Mouse (Mus musculus): ENCODE data around the gene Olfr801. TPM values are rescaled to one million over a fixed set of nuclear protein-coding genes. Genes with fewer than 3 reads are reported as not detected.
A peak's percentile ranks its signal among the peaks of the same experiment; 100 is the strongest.

Gene Olfr801
- not detected in 2 replicates for polyA plus RNA-seq (2016; fragmentation: Nextera tagmentation; extraction: Ambion mirVana)

GRCm38 (mm10) chr10:129673765-129674164, at the start of gene Olfr801:
Gene Olfr801, minus strand, starts transcription at chr10:129673865.
- Histone ChIP-seq H3K9me3 (no peaks in the 10 kb centered on the region), H3K9ac (no peak within 1 kb of the TSS), H3K36me3 (no peaks in the 10 kb centered on the region), H3K27me3 (no peaks in the 10 kb centered on the region), H3K4me2 (replicated peaks) (no peak within 1 kb of the TSS), H3K27ac (no peak within 1 kb of the TSS), H3K4me1 (no peaks in the 10 kb centered on the region), H3K4me3 (no peak within 1 kb of the TSS)
- WGBS = 71% methylated on average over 1 of the region's 1 CpGs
- no peak for ATAC-seq (ENCODE audit: insufficient number of reproducible peaks, insufficient read depth, low FRiP score, low TSS enrichment)

GRCm38 (mm10) chr10:129702910-129703309, 29.2 kb upstream of the Olfr801 start, which contains the start of gene Olfr804:
Gene Olfr804, plus strand, starts transcription at chr10:129703210.
- Histone ChIP-seq H3K9ac (no peak within 1 kb of the TSS), H3K27me3 (no peaks in the 10 kb centered on the region), H3K4me1 (no peaks in the 10 kb centered on the region), H3K27ac (no peak within 1 kb of the TSS), H3K36me3 (no peaks in the 10 kb centered on the region), H3K9me3 (no peaks in the 10 kb centered on the region), H3K4me2 (replicated peaks) (no peak within 1 kb of the TSS), H3K4me3 (no peak within 1 kb of the TSS)
- ATAC-seq (ENCODE audit: insufficient number of reproducible peaks, insufficient read depth, low FRiP score, low TSS enrichment) = no peak

- no peaks in the 10 kb centered on the region for H3K4me1 ChIP-seq
- no peak within 1 kb of the TSS for H3K9ac ChIP-seq
- H3K36me3 ChIP-seq = no peaks in the 10 kb centered on the region
- H3K9me3 ChIP-seq = no peaks in the 10 kb centered on the region
- H3K27me3 ChIP-seq = no peaks in the 10 kb centered on the region
- H3K4me2 ChIP-seq (replicated peaks) = no peak within 1 kb of the TSS
- no peak within 1 kb of the TSS for H3K27ac ChIP-seq
- no peak within 1 kb of the TSS for H3K4me3 ChIP-seq
- WGBS = 71% methylated on average over 2 of the region's 2 CpGs
- no peak for ATAC-seq (ENCODE audit: insufficient number of reproducible peaks, insufficient read depth, low FRiP score, low TSS enrichment)
Measured at GRCm38 (mm10) chr10:129694186-129694585, 20.5 kb upstream of the Olfr801 start, which contains the start of gene Olfr803. Gene Olfr803, minus strand, starts transcription at chr10:129694286.

- Histone ChIP-seq H3K9me3 (no peaks in the 10 kb centered on the region), H3K36me3 (no peaks in the 10 kb centered on the region), H3K9ac (no peak within 1 kb of the TSS), H3K4me3 (no peak within 1 kb of the TSS), H3K27ac (no peak within 1 kb of the TSS), H3K27me3 (no peaks in the 10 kb centered on the region), H3K4me1 (no peaks in the 10 kb centered on the region), H3K4me2 (replicated peaks) (no peak within 1 kb of the TSS)
- WGBS = 54% methylated on average over 1 of the region's 1 CpGs
- no peak for ATAC-seq (ENCODE audit: insufficient number of reproducible peaks, insufficient read depth, low FRiP score, low TSS enrichment)
Measured at GRCm38 (mm10) chr10:129688069-129688468, 14.4 kb upstream of the Olfr801 start, which contains the start of gene Olfr802. Gene Olfr802, minus strand, starts transcription at chr10:129688169.

GRCm38 (mm10) chr10:129657394-129657793, 16.3 kb downstream of the Olfr801 start, which contains the start of gene Olfr800:
Gene Olfr800, plus strand, starts transcription at chr10:129657694.
- H3K36me3 ChIP-seq = no peaks in the 10 kb centered on the region
- H3K27ac ChIP-seq = no peak within 1 kb of the TSS
- no peaks in the 10 kb centered on the region for H3K4me1 ChIP-seq
- no peak within 1 kb of the TSS for H3K4me3 ChIP-seq
- H3K27me3 ChIP-seq = no peaks in the 10 kb centered on the region
- ATAC-seq (ENCODE audit: insufficient number of reproducible peaks, insufficient read depth, low FRiP score, low TSS enrichment) = no peak
- H3K4me2 ChIP-seq (replicated peaks) = no peak within 1 kb of the TSS
- H3K9ac ChIP-seq = no peak within 1 kb of the TSS
- H3K9me3 ChIP-seq = no peaks in the 10 kb centered on the region

- Histone ChIP-seq H3K4me1 (no peaks in the 10 kb centered on the region), H3K4me3 (no peak overlapping the region), H3K27me3 (no peaks in the 10 kb centered on the region), H3K36me3 (no peaks in the 10 kb centered on the region), H3K9ac (no peak overlapping the region), H3K9me3 (no peaks in the 10 kb centered on the region), H3K4me2 (replicated peaks) (no peak overlapping the region), H3K27ac (no peak overlapping the region)
- 86% methylated on average over 1 of the region's 1 CpGs for WGBS
- no peak for ATAC-seq (ENCODE audit: insufficient number of reproducible peaks, insufficient read depth, low FRiP score, low TSS enrichment)
Measured at GRCm38 (mm10) chr10:129651763-129652162, 21.9 kb downstream of the Olfr801 start.

- WGBS = 18% methylated on average over 1 of the region's 1 CpGs
- no peaks in the 10 kb centered on the region for H3K27me3 ChIP-seq
- ATAC-seq (ENCODE audit: insufficient number of reproducible peaks, insufficient read depth, low FRiP score, low TSS enrichment) = no peak
- no peak within 1 kb of the TSS for H3K9ac ChIP-seq
- H3K4me2 ChIP-seq (replicated peaks) = no peak within 1 kb of the TSS
- no peaks in the 10 kb centered on the region for H3K4me1 ChIP-seq
- H3K9me3 ChIP-seq = no peaks in the 10 kb centered on the region
- H3K36me3 ChIP-seq = no peaks in the 10 kb centered on the region
- no peak within 1 kb of the TSS for H3K4me3 ChIP-seq
- no peak within 1 kb of the TSS for H3K27ac ChIP-seq
Measured at GRCm38 (mm10) chr10:129637184-129637583, 36.5 kb downstream of the Olfr801 start, which contains the start of gene Olfr799. Gene Olfr799, plus strand, starts transcription at chr10:129637484.

GRCm38 (mm10) chr10:129627834-129628233, 45.8 kb downstream of the Olfr801 start, which contains the start of gene Olfr798:
Gene Olfr798, minus strand, starts transcription at chr10:129627934.
- no peak for ATAC-seq (ENCODE audit: insufficient number of reproducible peaks, insufficient read depth, low FRiP score, low TSS enrichment)
- Histone ChIP-seq H3K27me3 (no peaks in the 10 kb centered on the region), H3K9ac (no peak within 1 kb of the TSS), H3K36me3 (no peaks in the 10 kb centered on the region), H3K9me3 (no peaks in the 10 kb centered on the region), H3K4me1 (no peaks in the 10 kb centered on the region), H3K27ac (no peak within 1 kb of the TSS), H3K4me3 (no peak within 1 kb of the TSS), H3K4me2 (replicated peaks) (no peak within 1 kb of the TSS)
- WGBS = 69% methylated on average over 1 of the region's 1 CpGs

- Histone ChIP-seq H3K27me3 (no peaks in the 10 kb centered on the region), H3K9ac (no peak overlapping the region), H3K4me2 (replicated peaks) (no peak overlapping the region), H3K4me3 (no peak overlapping the region), H3K4me1 (no peaks in the 10 kb centered on the region), H3K36me3 (no peaks in the 10 kb centered on the region), H3K27ac (no peak overlapping the region), H3K9me3 (no peaks in the 10 kb centered on the region)
- no peak for ATAC-seq (ENCODE audit: insufficient number of reproducible peaks, insufficient read depth, low FRiP score, low TSS enrichment)
Measured at GRCm38 (mm10) chr10:129623251-129623650, 50.4 kb downstream of the Olfr801 start.

- no peak overlapping the region for H3K4me3 ChIP-seq
- no peak overlapping the region for H3K9ac ChIP-seq
- no peaks in the 10 kb centered on the region for H3K4me1 ChIP-seq
- WGBS = 23% methylated on average over 1 of the region's 1 CpGs
- H3K27ac ChIP-seq = no peak overlapping the region
- H3K9me3 ChIP-seq = no peaks in the 10 kb centered on the region
- no peaks in the 10 kb centered on the region for H3K27me3 ChIP-seq
- no peak overlapping the region for H3K4me2 ChIP-seq (replicated peaks)
- peak; percentile 28; the same call in 1 of the 2 replicates for ATAC-seq (ENCODE audit: insufficient number of reproducible peaks, insufficient read depth, low FRiP score, low TSS enrichment)
- no peaks in the 10 kb centered on the region for H3K36me3 ChIP-seq
Measured at GRCm38 (mm10) chr10:129621724-129622123, 51.9 kb downstream of the Olfr801 start.
